Mouse (Mus musculus) neutrophil, adult 59 days (primary cell): ENCODE results near the gene Slc25a33. TPM values are rescaled to one million over a fixed set of nuclear protein-coding genes. Genes with fewer than 3 reads are reported as not detected.

Experiments used
- total RNA-seq, 2 experiments: library from RNA; stranded (reverse); gene quantifications; 1 replicate in 1 of 2; 2 replicates in 1 of 2; pipeline ENCODE4 v1.2.4; 2023

The Slc25a33 gene
- total RNA-seq = 1 to 10 TPM; 5.2 to 5.6 TPM

DNA sequence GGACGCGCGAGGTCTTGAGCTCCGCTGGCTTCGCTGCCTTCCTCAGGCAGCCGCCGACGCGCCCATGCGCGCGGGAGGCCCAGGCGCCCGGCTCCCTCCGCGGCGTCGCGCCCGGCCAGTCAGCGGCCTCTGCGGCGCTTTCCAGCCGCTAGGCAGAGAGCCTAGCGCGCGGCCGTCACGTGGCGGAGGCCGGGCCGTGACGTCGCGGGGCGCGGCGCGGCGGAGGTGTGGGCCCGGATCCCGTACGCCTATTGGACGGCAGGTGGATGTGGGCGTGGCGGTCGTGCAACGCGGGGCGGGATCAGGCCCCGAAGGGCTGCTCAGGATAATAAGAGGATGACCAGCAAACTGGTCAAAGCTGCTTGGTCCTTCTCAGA lies at the start of gene Slc25a33:
Gene Slc25a33, minus strand, starts transcription at position 184 of the 377 bp plus-strand sequence.

DNA sequence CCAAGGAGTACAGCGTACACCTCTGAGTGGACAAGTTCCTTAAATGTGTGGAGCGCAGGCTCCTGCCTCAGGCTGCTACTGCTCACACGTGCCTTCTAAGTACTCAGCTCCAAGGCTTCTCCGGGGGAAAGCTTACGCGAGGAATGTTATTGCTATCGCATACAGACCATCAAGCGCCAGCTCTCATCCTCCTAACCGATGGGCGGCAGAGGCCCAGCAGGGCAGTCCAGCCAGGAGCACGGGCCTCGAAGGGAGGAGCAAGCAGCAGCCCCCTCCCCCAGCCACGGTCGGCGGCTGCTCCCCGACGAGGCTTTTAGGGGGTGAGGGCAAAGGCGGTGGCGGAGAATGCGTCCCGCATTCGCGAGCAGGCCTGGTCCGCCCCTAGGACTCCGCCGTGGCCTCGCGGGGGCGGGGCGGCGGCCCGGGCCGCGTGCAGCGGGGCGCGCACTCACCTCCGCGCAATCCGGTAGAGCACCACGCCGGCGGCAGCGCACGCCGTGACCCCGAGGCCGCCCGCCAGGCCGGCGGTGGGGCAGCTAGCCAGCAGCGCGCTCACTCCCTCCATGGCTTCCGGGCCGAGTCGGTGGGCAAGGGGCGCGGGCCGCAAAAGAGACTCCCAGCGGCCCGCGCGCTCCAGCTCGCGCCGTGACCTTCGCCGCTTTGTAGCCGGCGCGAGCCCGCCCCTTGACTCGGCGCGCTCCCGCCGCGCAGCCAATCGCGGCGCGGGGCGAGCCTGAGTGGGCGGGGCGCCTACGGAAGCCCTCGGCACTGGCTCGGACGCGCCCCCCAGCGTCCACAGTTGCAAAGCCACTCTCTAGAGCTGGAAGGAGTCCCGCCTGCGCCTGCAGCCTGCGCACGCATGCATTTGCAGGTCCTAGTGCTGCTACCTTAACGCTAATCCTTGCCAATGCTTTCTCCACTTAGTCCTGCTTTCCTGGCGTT lies 36.4 kb downstream of the Slc25a33 start, which contains the start of gene Tmem201:
Gene Tmem201, minus strand, starts transcription at position 662 of the 942 bp plus-strand sequence.

DNA sequence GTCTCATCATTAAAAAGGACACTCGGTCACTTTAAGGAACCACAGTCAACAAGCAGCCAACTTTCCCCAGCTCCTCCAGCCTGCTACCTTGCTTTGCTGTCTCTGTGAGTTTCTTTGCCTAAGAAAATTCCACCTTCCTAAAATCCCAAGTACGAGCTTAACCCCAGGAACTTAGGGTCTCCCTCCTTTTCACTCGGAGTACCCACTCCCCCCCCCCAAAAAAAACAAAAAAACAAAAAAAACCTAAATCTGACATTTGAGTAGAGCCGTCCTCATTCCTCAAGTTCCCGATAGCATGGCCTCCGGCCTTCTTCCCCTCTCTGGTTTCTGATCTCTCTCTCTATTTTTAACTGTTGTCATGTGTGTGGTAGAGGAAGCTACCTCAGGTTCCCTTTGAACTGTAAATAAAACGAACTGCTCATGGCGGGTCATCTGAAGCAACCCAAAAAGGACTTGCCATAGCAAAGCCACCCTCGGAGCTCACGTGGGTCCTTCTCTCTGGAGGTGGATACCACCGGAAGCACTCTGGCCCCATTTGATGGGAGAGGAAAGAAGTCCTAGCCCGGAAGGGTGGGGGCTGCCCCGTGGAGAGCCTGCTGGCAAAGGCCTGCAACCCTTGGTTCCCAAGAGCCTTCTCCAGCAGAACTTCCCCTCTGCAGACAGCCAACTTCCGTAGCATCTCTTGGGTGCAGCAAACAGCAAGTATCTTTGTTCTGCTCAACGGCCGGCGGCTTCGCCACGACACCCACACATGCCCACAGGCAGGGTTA lies 71.7 kb downstream of the Slc25a33 start, which contains the start of gene Pik3cd:
Gene Pik3cd, minus strand, starts transcription at position 362 of the 770 bp plus-strand sequence.

Other genes with a start within 250 kb of the Slc25a33 start
- 1 to 10 TPM; 1.3 to 1.9 TPM for gene Clstn1, start 187.8 kb downstream of the Slc25a33 start, total RNA-seq
- gene Pik3cd, start 71.7 kb downstream of the Slc25a33 start, total RNA-seq = 100 to 1,000 TPM; 193 TPM
- gene Tmem201, start 36.2 kb downstream of the Slc25a33 start, total RNA-seq = 1 to 10 TPM; 4.1 to 4.5 TPM
- 1 to 10 TPM; 1.3 to 2.0 TPM for gene Spsb1, start 180.8 kb upstream of the Slc25a33 start, total RNA-seq
- 10 to 100 TPM; 69.1 to 78.5 TPM for gene H6pd, start 234.7 kb upstream of the Slc25a33 start, total RNA-seq